Mouse (Mus musculus) hindbrain, embryonic 12.5 days (tissue): Measurements from ENCODE around the gene Grasp. TPM values are rescaled to one million over a fixed set of nuclear protein-coding genes. Genes with fewer than 3 reads are reported as not detected.

Experiments
- ATAC-seq: fragments of 200-750 bp; cut with Nextera tagmentation; 2 replicates; pipeline ENCODE4 v1.8.0; 2017; ENCODE audit warnings: moderate TSS enrichment; ENCODE audit not compliant: low FRiP score
- H3K27ac ChIP-seq: fragments of 300-500 bp; sonication (generic); 2 replicates; pipeline ENCODE4 v1.5.1; 2016; ENCODE audit warnings: mild to moderate bottlenecking
- H3K27me3 ChIP-seq: fragments of 300-500 bp; sonication (generic); 2 replicates; pipeline ENCODE4 v1.6.1; 2016; ENCODE audit warnings: mild to moderate bottlenecking
- H3K36me3 ChIP-seq: fragments of 300-500 bp; sonication (generic); 2 replicates; pipeline ENCODE4 v1.6.1; 2016; ENCODE audit warnings: mild to moderate bottlenecking
- H3K4me1 ChIP-seq: fragments of 300-500 bp; sonication (generic); 2 replicates; pipeline ENCODE4 v1.6.1; 2016
- H3K4me2 ChIP-seq: fragments of 300-500 bp; sonication (generic); replicated peaks from 2 replicates; pipeline ENCODE4 v1.6.1; 2016; ENCODE audit warnings: mild to moderate bottlenecking
- H3K4me3 ChIP-seq: fragments of 300-500 bp; sonication (generic); 2 replicates; pipeline ENCODE4 v1.5.1; 2016; ENCODE audit warnings: mild to moderate bottlenecking
- H3K9ac ChIP-seq: fragments of 300-500 bp; sonication (generic); 2 replicates; pipeline ENCODE4 v1.6.1; 2016; ENCODE audit warnings: mild to moderate bottlenecking, moderate library complexity
- H3K9me3 ChIP-seq: fragments of 300-500 bp; sonication (generic); replicated peaks from 2 replicates; pipeline ENCODE4 v1.6.1; 2016; ENCODE audit warnings: mild to moderate bottlenecking
- WGBS: fragments of 180-500 bp; shearing (Covaris S2); methylation state at CpG from one replicate; pipeline ENCODE4 v1.1.7; 2016; 5-methylcytosine and 5-hydroxymethylcytosine counted together
- microRNA-seq: library from miRNA; unstranded; fragments of <30 nt; microRNA quantifications from one replicate; pipeline ENCODE4, GENCODE M21; 2017
- polyA plus RNA-seq: library from polyadenylated mRNA; unstranded; fragments of >200 nt; fragmentation: Nextera tagmentation; extraction: Ambion mirVana; gene quantifications from 2 replicates; pipeline ENCODE4 v1.2.1, GENCODE M21; 2016

Gene Grasp
- polyA plus RNA-seq, 1 experiment from 2014 or later, result 4.8 TPM

DNA sequence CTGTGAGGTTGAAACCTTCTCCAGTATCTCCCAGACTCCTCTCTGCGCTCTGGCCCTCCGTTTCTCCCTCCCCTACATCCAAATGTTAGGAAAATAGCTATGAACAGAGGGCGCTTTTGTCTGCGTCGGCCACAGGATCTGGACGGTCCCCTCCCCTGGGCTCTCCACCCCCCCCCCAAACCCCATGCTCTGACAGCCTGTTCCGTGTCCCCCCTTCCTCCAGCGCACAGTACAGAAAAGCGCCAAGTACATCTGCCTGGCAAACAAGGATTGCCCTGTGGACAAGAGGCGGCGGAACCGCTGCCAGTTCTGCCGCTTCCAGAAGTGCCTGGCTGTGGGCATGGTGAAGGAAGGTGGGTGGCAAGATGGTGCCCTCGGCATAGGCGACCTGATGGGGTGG, 47.5 kb downstream of the Grasp start:
- no peak for ATAC-seq
- H3K9me3 ChIP-seq, result no peaks in the 10 kb centered on the region
- H3K4me1 ChIP-seq, result peaks cover 15% of the 10 kb centered on the region
- H3K27me3 ChIP-seq, result peaks cover 22% of the 10 kb centered on the region
- H3K4me2 ChIP-seq, result no peak overlapping the region
- peaks cover 26% of the 10 kb centered on the region for H3K36me3 ChIP-seq
- no peak overlapping the region for H3K4me3 ChIP-seq
- no peak overlapping the region for H3K27ac ChIP-seq
- no peak overlapping the region for H3K9ac ChIP-seq
- 83% methylated on average over 15 of the region's 15 CpGs for WGBS

DNA sequence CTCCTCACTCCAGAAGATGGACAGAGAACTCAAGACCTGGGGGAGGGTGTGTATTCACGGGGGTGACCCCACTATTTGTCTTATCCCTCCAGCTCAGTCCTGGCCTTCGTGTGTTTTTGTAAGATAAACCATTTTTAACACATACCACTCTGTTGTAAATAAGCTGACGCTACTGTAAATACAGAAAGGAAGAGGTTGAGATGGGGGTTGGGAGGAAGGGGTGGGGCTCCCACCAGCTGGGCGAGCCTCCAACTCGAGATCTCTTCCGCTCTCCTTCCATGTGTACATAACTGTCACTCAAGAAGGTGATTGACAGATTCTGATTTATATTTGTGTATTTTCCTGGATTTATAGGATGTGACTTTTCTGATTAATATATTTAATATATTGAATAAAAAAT, 50.4 kb downstream of the Grasp start:
- ATAC-seq, result no peak
- WGBS, result 79% methylated on average over 6 of the region's 6 CpGs
- Histone ChIP-seq H3K9ac (no peak overlapping the region), H3K4me3 (no peak overlapping the region), H3K4me2 (no peak overlapping the region), H3K36me3 (peaks cover 26% of the 10 kb centered on the region), H3K4me1 (peaks cover 23% of the 10 kb centered on the region), H3K27ac (no peak overlapping the region), H3K27me3 (no peaks in the 10 kb centered on the region; the same call in 1 of the 2 replicates), H3K9me3 (no peaks in the 10 kb centered on the region)

DNA sequence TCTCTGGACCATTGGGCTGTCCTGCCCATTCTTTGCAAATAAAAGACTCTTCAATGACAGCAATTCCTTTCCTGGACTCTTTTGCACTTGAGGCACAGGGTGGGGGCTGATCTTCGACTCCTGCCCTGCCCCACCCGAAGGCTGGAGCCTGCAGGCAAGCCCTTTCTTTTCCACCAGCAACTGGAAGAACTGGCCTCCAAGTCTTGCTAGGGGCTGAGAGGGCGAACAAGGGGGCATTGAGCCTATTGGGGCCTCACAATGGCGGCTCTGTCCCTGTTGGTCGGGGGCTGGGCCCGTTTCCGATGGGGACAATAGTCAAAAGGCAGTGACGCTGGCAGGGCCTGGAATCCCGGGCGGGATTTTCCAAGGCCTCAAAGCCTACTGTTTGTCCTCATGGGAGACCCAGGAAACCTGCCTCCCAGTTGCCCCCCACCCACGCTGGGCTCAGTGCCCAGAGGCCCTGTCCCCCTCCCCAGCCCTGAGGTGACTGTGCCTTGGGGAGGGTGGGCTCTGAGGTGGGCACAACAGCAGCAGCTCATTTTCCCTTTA, 53.4 kb downstream of the Grasp start:
- Histone ChIP-seq H3K4me2 (no peak overlapping the region), H3K4me1 (peaks cover 23% of the 10 kb centered on the region), H3K4me3 (no peak overlapping the region), H3K27ac (peak overlapping the region; percentile 3), H3K36me3 (peaks cover 18% of the 10 kb centered on the region), H3K27me3 (no peaks in the 10 kb centered on the region), H3K9ac (no peak overlapping the region), H3K9me3 (no peaks in the 10 kb centered on the region)
- ATAC-seq, result peak; percentile 74
- 22% methylated on average over 11 of the region's 11 CpGs for WGBS

DNA sequence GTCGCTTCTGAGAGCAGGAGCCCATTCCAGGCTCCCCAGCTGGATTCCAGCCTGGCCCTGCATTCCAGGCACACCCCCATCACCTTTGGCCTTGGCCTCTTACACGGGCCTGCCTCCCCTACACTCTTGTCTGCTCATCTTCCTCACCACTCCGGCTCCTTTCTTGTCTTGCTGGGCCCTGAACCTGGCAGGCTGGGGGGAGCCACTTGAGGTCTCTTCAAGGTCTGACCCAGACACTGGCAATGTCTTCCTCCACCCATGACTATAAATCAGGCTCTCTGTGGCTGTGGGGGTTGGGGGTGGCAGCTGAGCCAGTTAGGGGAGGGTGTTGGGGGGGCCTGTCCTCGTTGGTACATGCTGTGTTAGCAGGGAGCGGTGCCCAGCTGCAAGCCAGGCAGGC, 54.6 kb downstream of the Grasp start:
- peaks cover 7% of the 10 kb centered on the region for H3K36me3 ChIP-seq
- H3K9ac ChIP-seq, result no peak overlapping the region
- 51% methylated on average over 5 of the region's 5 CpGs for WGBS
- peaks cover 23% of the 10 kb centered on the region for H3K4me1 ChIP-seq
- 0 out of 2 replicates have a peak overlapping the region, but pooled peaks have one; percentile 3 for H3K27ac ChIP-seq
- ATAC-seq, result no peak
- no peaks in the 10 kb centered on the region for H3K27me3 ChIP-seq
- H3K4me3 ChIP-seq, result no peak overlapping the region
- no peaks in the 10 kb centered on the region for H3K9me3 ChIP-seq
- H3K4me2 ChIP-seq, result no peak overlapping the region

- H3K9me3 ChIP-seq, result no peaks in the 10 kb centered on the region
- H3K4me2 ChIP-seq, result no peak overlapping the region
- H3K27ac ChIP-seq, result no peak overlapping the region
- H3K4me1 ChIP-seq, result peaks cover 24% of the 10 kb centered on the region
- H3K4me3 ChIP-seq, result no peak overlapping the region
- ATAC-seq, result no peak
- H3K36me3 ChIP-seq, result no peaks in the 10 kb centered on the region
- 68% methylated on average over 12 of the region's 12 CpGs for WGBS
- H3K27me3 ChIP-seq, result no peaks in the 10 kb centered on the region
- 0 out of 2 replicates have a peak overlapping the region, but pooled peaks have one; percentile 8 for H3K9ac ChIP-seq
Observed at GRCm38 (mm10) chr15:101279430-101279999, 55.5 kb downstream of the Grasp start.

Small RNA genes lying within 50 kb of the gene (microRNA-seq; reads per million reads assigned to microRNA genes)
- 1.4 reads per million for gene Mir6962

Other genes starting within 250 kb of the Grasp start
- gene Gm47841, start 176.8 kb upstream of the Grasp start, polyA plus RNA-seq, result not detected in 2 replicates
- 0.41 and 0.44 TPM in 2 replicates for gene Fignl2, start 145.6 kb upstream of the Grasp start, polyA plus RNA-seq
- not detected in 2 replicates for gene Ankrd33, start 108.4 kb upstream of the Grasp start, polyA plus RNA-seq
- gene Acvrl1, start 95.7 kb upstream of the Grasp start, polyA plus RNA-seq, result 11.6 TPM in 2 replicates
- gene Acvr1b, start 50.1 kb upstream of the Grasp start, polyA plus RNA-seq, result 12.2 and 15.5 TPM in 2 replicates
- gene Nr4a1, start 30.1 kb downstream of the Grasp start, polyA plus RNA-seq, result 4.4 and 5.5 TPM in 2 replicates
- 62.0 and 66.5 TPM in 2 replicates for gene Atg101, start 60.1 kb downstream of the Grasp start, polyA plus RNA-seq
- gene 6030408B16Rik, start 69.0 kb downstream of the Grasp start, polyA plus RNA-seq, result 0.31 and 0.87 TPM in 2 replicates
- 0.14 and 0.21 TPM in 2 replicates for gene Krt80, start 146.0 kb downstream of the Grasp start, polyA plus RNA-seq
- gene Krt7, start 186.9 kb downstream of the Grasp start, polyA plus RNA-seq, result 8.8 and 10.5 TPM in 2 replicates
- gene Krt87, start 214.6 kb downstream of the Grasp start, polyA plus RNA-seq, result 0.39 and 0.48 TPM in 2 replicates
- gene Krt88, start 223.6 kb downstream of the Grasp start, polyA plus RNA-seq, result not detected in 2 replicates
- gene Krt81, start 239.6 kb downstream of the Grasp start, polyA plus RNA-seq, result not detected in 2 replicates
- not detected in 2 replicates for gene Krt86, start 249.3 kb downstream of the Grasp start, polyA plus RNA-seq